Mouse (Mus musculus): ENCODE results near the gene Vgf.

Gene Vgf

DNA sequence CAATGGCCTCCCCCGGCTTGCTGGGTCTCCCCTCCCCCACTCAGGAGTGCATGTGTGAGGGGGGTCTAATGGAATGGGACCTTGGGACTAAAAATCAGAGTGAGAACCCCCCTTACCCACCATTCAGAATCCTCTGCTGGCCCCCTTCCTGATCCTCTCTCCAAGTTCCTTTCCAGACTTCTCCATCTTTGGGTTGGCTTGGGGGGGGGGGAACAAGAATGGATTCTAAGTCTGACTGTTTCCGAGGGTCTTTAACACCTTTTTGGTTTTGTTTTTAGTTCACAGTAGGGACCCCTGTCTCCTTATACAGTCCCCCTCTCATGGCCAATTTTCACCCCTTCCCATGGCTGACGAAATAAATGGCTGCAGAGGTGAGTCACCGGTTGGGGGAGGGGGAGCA, at the start of gene Vgf:
Gene Vgf, plus strand, starts transcription at position 301 of the 400 bp plus-strand sequence.
- DNase-seq: no peak

GRCm38 (mm10) chr5:136977769-136978168, 48.4 kb upstream of the Vgf start:
- DNase-seq: no peak

- no peak for DNase-seq
These were observed 46.4 kb upstream of the Vgf start for GRCm38 (mm10) chr5:136979762-136980161.

GRCm38 (mm10) chr5:136980974-136981373, 45.2 kb upstream of the Vgf start:
- DNase-seq: no peak

- DNase-seq: peak; percentile 57
These were observed 43.8 kb upstream of the Vgf start for GRCm38 (mm10) chr5:136982338-136982930.

DNA sequence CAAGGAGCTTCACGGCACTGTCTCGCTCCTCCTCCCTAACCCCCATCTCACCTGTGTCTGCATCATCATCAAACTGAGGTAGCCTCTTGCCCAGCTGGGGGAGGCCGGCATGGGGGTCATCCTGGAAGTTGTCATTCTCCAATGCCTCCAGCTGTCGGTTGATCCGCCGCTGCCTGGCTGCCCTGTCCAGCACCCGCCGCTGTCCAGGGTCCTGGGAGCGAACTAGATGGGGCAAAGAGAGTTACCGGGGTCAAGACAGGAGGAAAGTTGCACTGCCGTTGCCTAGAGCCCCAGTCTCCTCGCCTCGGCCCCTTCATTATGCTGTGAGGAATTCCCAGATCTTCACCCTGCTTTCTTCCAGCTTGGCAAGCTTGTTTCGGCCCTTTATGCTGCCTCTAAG, 41.4 kb upstream of the Vgf start:
- no peak for DNase-seq

- peak; percentile 98 for DNase-seq
These were observed 39.5 kb upstream of the Vgf start, which contains the start of gene Plod3 for GRCm38 (mm10) chr5:136986695-136987137. Gene Plod3 (plus strand): TSS chr5:136987019.

- DNase-seq: peak; percentile 68
These were observed 38.9 kb upstream of the Vgf start for GRCm38 (mm10) chr5:136987138-136987933.

DNA sequence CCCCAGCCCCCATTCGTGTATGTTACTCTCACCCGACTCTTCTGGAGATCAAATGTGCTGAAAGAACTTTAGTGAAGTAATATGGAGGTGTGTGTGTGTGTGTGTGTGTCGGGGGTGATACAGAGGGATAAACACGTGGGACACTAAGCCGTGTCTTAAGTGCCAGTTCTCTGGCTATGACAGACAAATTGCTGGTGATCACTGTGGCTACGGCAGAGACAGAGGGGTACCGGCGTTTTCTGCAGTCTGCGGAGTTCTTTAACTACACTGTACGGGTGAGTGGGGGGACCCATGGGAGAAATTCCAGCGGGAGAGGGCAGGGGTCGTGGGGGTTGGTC, 38.3 kb upstream of the Vgf start, which contains the start of gene Znhit1:
Gene Znhit1, minus strand, starts transcription at position 88 of the 338 bp plus-strand sequence.
- no peak for DNase-seq

- DNase-seq: peak; percentile 75
These were observed 37.8 kb upstream of the Vgf start for GRCm38 (mm10) chr5:136988420-136988819.

DNA sequence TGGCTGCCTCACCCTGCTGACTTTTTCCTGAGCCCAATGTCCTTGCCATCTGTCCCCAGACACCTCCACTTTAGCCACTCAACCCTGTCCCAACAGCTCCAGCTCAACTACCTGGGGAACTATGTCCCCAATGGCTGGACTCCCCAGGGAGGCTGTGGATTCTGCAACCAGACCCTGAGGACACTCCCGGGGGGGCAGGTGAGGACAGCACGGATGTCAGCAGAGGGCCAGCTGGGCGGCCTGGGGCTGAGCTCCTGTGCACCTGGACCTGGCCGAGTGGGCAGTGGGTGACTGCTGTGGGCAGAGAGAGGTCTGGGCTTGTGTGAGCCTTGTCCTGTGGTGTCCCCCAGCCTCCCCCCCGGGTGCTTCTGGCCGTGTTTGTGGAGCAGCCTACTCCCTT, 36.4 kb upstream of the Vgf start:
- no peak for DNase-seq

GRCm38 (mm10) chr5:136999449-136999848, 26.7 kb upstream of the Vgf start:
- DNase-seq: no peak

DNA sequence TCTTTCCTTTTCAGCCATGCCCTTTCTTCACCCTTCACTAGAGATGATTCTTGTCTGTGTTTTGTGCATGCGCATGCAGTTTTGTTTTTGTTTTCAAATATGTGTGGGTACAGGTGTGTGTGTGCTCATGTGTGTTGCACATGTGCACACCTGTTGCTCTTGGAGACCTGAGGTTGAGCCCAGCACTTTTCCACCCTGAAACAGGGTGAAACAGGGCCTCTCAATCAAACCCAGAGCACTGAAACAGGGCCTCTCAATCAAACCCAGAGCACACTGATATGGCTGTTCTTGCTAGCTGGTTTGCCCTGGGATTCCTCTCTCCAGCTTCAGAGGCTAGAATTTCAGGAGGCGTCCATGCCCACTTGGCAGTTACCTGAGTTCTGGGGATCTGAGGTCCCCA, 25.6 kb upstream of the Vgf start:
- DNase-seq: no peak

GRCm38 (mm10) chr5:137007276-137007675, 18.9 kb upstream of the Vgf start:
- DNase-seq: no peak

DNA sequence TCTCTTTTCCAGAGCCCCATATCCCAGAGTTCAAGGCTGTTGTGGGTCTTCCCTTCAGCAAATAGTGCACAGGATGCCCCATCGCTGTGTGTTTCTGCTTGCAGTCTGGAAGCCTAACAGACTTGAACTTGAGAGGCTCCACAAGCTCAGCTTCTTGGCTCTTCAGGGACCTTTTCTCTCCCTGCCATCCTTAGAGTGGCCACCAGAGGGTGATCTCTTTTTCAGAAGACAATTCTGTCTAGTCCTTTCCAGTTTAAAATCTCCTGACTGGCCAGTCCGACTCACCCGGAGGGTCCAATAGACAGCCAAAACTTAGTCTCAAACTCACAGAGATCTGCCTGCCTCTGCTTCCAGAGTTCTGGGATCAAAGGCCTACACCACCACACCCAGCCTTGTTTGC, 16.2 kb upstream of the Vgf start:
- DNase-seq: peak; percentile 69

- DNase-seq: no peak
These were observed 13.7 kb upstream of the Vgf start for GRCm38 (mm10) chr5:137012401-137012950.

DNA sequence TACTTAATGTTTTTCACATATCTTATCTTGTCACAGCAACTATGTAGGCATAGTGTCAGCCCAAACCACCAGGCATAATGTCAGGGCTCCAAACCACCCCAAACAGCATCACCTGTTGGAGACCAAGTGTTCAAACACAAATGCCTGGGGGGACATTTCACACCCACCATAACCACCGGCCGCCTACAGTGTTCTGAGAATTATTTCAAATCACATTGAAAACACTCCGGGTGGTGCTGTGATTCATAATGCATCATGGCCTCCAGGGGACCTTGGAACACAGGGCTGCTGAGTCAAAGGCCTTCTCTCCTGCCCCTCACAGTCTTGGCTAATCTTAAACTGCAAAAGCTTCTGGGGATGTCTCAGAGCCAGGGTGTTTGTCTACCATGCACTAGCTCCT, 10.3 kb upstream of the Vgf start:
- no peak for DNase-seq

GRCm38 (mm10) chr5:137024318-137024717, 1.9 kb upstream of the Vgf start:
- DNase-seq: no peak

GRCm38 (mm10) chr5:137025132-137025531, 1.1 kb upstream of the Vgf start:
- peak; percentile 88 for DNase-seq

DNA sequence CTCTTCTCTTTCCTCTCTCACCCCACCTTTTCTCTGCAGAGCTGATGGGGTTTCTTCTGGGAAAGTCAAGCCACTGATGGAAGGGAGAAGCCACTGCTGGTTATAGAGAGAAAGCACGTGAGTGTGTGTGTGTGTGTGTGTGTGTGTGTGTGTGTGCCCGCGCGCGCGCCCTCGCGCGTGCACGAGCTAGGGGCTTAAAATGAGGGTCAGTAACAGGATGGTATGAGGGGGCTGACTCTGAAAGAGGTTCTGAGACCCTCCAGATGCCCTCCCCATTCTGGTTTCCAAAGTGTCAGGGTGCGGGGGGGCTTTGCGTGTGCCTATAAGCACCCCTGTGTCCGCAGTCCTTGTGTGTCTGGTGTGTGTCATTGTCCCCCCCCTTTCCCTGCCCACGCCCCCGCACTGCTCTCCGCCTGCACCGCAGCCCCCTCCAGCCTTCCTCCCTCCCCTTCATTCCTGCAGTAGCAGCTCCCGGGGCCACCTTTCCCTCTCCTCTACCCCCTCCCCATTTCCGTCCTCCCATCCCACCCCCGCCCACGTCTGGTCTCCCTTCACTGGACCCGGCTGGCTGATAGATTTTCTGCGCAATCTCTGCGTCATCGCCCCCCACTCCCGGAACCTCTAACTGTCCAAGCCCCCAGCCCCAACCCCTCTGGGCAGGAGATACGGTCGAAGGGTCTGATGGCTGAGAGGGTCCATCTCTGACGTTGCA, 2.5 kb downstream of the Vgf start:
- no peak for DNase-seq

GRCm38 (mm10) chr5:137029273-137029585, 3.0 kb downstream of the Vgf start:
- no peak for DNase-seq

GRCm38 (mm10) chr5:137029643-137030415, 3.6 kb downstream of the Vgf start:
- peak; percentile 95 for DNase-seq

- DNase-seq: peak; percentile 57
These were observed 4.2 kb downstream of the Vgf start for GRCm38 (mm10) chr5:137030416-137030810.
